In the genomic region with DNA sequence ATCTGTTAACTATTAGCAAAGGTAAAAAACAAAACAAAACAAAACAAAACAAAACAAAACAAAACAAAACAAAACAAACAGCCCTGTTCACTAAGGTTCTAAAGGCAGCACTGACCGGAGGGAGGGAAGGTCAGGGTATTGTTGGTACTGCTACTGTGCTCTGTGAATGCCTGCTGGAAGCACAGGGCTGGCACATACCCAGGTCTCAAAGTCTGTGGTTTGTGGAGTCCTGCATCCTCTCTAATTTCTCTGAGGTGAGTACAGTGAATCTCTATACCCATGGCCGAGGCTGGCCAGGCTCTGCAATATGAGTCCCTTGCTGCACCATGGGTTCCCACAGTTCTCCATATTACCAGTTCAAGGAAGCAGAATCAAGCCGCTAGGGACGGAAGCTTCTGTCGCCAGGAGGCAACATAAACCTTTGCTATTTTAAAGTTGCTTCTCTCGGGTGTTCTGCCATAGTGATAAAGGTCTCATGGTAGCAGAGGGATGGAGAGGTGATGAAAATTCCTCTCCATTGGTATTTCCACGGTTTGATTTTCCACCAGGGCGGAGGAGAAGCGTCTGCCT, we compare ENCODE assay signal across 20 mouse cellular contexts. TPM values are rescaled to one million over a fixed set of nuclear protein-coding genes. Genes with fewer than 3 reads are reported as not detected.
DNase-seq lines count a peak whose midpoint lies in the region; ATAC-seq and TF ChIP-seq lines count a peak whose summit lies in the region.
"Had no signal": no experiment of that assay in that cellular context is flagged by ENCODE, and none has a peak within 500 bp of the region (broad histone marks: within the 10 kb centered on the region; RNA-seq: fewer than 3 reads in every experiment).

No protein-coding gene starts in this region.

- H3K27ac ChIP-seq in gastrocnemius, adult 2 months: peak overlapping the region; percentile 66
- H3K27ac ChIP-seq in layer of hippocampus, adult 2 months: peak overlapping the region; percentile 67
- H3K27ac ChIP-seq in heart, postnatal 0 days (ENCODE audit: low read depth): no peak overlapping the region
- H3K27ac ChIP-seq in neural tube, embryonic 15.5 days (replicated peaks): no peak overlapping the region

- intact Hi-C loops in gastrocnemius, adult 2 months (cut with DNase I): no loop called here

- peak; percentile 28 for DNase-seq in gastrocnemius, adult 2 months
- no peak for DNase-seq in gastrocnemius, adult 8-10 months (ENCODE audit: low spot score in 2 of 2)
- DNase-seq in layer of hippocampus, adult 2 months (ENCODE audit: low spot score in 2 of 2): no peak
- DNase-seq in layer of hippocampus, postnatal 25 days (ENCODE audit: extremely low spot score in 1 of 2, low spot score in 1 of 2): no peak
- DNase-seq in heart, postnatal 0 days (ENCODE audit: low spot score): no peak
- peak; percentile 60 for DNase-seq in kidney, postnatal 10 days
- DNase-seq: adrenal gland, adult 2 months; cerebellum, adult 11 months; cerebellum, postnatal 25 days; liver, postnatal 0 days; retina, postnatal 1 day; right cerebral cortex, postnatal 4 days had no signal

- no peaks in the 10 kb centered on the region for H3K36me3 ChIP-seq in heart, postnatal 0 days (replicated peaks; ENCODE audit: control insufficient read depth, insufficient read depth, low read length)
- H3K36me3 ChIP-seq in neural tube, embryonic 15.5 days: no peaks in the 10 kb centered on the region
- H3K36me3 ChIP-seq: hindbrain, embryonic 15.5 days had no signal

- peak overlapping the region; percentile 23 for H3K4me3 ChIP-seq in gastrocnemius, adult 2 months
- H3K4me3 ChIP-seq in layer of hippocampus, adult 2 months: no peak overlapping the region
- H3K4me3 ChIP-seq in heart, postnatal 0 days (ENCODE audit: low read depth, low read length): no peak overlapping the region
- H3K4me3 ChIP-seq in neural tube, embryonic 15.5 days (replicated peaks): no peak overlapping the region
- H3K4me3 ChIP-seq: erythroblast, embryonic 14.5 days; hindbrain, embryonic 15.5 days; myocyte had no signal

- 0 out of 2 replicates have a peak, but pooled peaks cover 3% of the 10 kb centered on the region for H3K4me1 ChIP-seq in heart, postnatal 0 days (ENCODE audit: control insufficient read depth, insufficient read depth)
- peaks cover 4% of the 10 kb centered on the region; the same call in 1 of the 2 replicates for H3K4me1 ChIP-seq in neural tube, embryonic 15.5 days

- H3K9me3 ChIP-seq in heart, postnatal 0 days (replicated peaks; ENCODE audit: control insufficient read depth, low read length): no peaks in the 10 kb centered on the region
- no peaks in the 10 kb centered on the region for H3K9me3 ChIP-seq in neural tube, embryonic 15.5 days (replicated peaks)
- H3K9me3 ChIP-seq: hindbrain, embryonic 15.5 days had no signal

- ATAC-seq in heart, postnatal 0 days (ENCODE audit: insufficient read depth, low read depth): no peak
- ATAC-seq in inflammation-experienced regulatory T-cells, adult 6 months: no peak
- no peak for ATAC-seq in neural tube, embryonic 15.5 days (ENCODE audit: low FRiP score)
- ATAC-seq: liver, postnatal 0 days had no signal

- no peak overlapping the region for H3K9ac ChIP-seq in heart, postnatal 0 days (replicated peaks; ENCODE audit: low read depth, low read length)
- H3K9ac ChIP-seq in neural tube, embryonic 15.5 days (replicated peaks): no peak overlapping the region
- H3K9ac ChIP-seq: hindbrain, embryonic 15.5 days; liver, postnatal 0 days had no signal

- TF ChIP-seq CTCF in gastrocnemius, adult 2 months (IDR thresholded peaks at IDR 0.05): peak; percentile 37
- peak; percentile 30 for TF ChIP-seq CTCF in layer of hippocampus, adult 2 months (conservative IDR thresholded peaks at IDR 0.05)
- TF ChIP-seq CTCF in heart, postnatal 0 days (IDR thresholded peaks at IDR 0.05; ENCODE audit: low read depth): peak; percentile 26

- TF ChIP-seq EP300 in heart, postnatal 0 days (IDR thresholded peaks at IDR 0.05; ENCODE audit: low read depth): no peak

- 40% methylated on average over 9 of the region's 9 CpGs for WGBS in heart, postnatal 0 days
- 78% methylated on average over 9 of the region's 9 CpGs for WGBS in neural tube, embryonic 15.5 days

- no peak overlapping the region for H3K4me2 ChIP-seq in heart, postnatal 0 days (ENCODE audit: low read depth, low read length)
- H3K4me2 ChIP-seq in neural tube, embryonic 15.5 days: no peak overlapping the region
- H3K4me2 ChIP-seq: hindbrain, embryonic 15.5 days had no signal

- no peaks in the 10 kb centered on the region for H3K27me3 ChIP-seq in heart, postnatal 0 days (ENCODE audit: control insufficient read depth, insufficient read depth, low read length)
- no peaks in the 10 kb centered on the region for H3K27me3 ChIP-seq in neural tube, embryonic 15.5 days (replicated peaks)
- H3K27me3 ChIP-seq: CH12.LX; hindbrain, embryonic 15.5 days had no signal

RNA-seq across cellular contexts. Expression of a gene that starts 20.5 kb away (rescaled TPM):
- total RNA-seq in gastrocnemius, adult 2 months (2021): under 1 TPM; 0.08 TPM
- under 1 TPM in 2 of 4 experiments, not detected in 2; 0.05 to 0.13 TPM for total RNA-seq in gastrocnemius, adult 8-10 months (2022)
- total RNA-seq in layer of hippocampus, adult 2 months (2021): under 1 TPM; 0.20 to 0.33 TPM
- under 1 TPM; 0.35 to 0.49 TPM for total RNA-seq in layer of hippocampus, postnatal 25 days (2021)
- total RNA-seq in heart, postnatal 0 days (2014; rRNA removed; ENCODE audit: low replicate concordance): 0.08 and 0.46 TPM in 2 replicates
- polyA plus RNA-seq in heart, postnatal 0 days (2015; fragmentation: Nextera tagmentation; extraction: Ambion mirVana): 2.8 and 3.2 TPM in 2 replicates
- polyA plus RNA-seq in inflammation-experienced regulatory T-cells, adult 6 months (2017; shearing (Covaris generic)): not detected
- 2.4 and 3.6 TPM in 2 replicates for polyA plus RNA-seq in neural tube, embryonic 15.5 days (2015; fragmentation: Nextera tagmentation; extraction: Ambion mirVana)
- total RNA-seq: CH12.LX; megakaryocyte progenitor cell, adult 5-6 weeks; neutrophil, adult 5-6 weeks had no signal
- polyA plus RNA-seq: erythroblast, embryonic 14.5 days had no signal

Comparison
In these comparisons a context has a peak if more than half of its experiments do, and no peak if none do; other contexts are left out.
1. DNase-seq: peak in gastrocnemius, adult 2 months (single experiment) and kidney, postnatal 10 days (single experiment); none in gastrocnemius, adult 8-10 months (0 of 2), layer of hippocampus, adult 2 months (0 of 2), layer of hippocampus, postnatal 25 days (0 of 2) and heart, postnatal 0 days (single experiment).
2. H3K27ac ChIP-seq: peak in gastrocnemius, adult 2 months (single experiment) and layer of hippocampus, adult 2 months (single experiment); none in heart, postnatal 0 days (single experiment) and neural tube, embryonic 15.5 days (single experiment).
3. Peak in every context shown above with its lines, with median percentiles within 50 percentile points of each other: CTCF ChIP-seq.